Mouse (Mus musculus): ENCODE data around the gene Hsd17b11. TPM values are rescaled to one million over a fixed set of nuclear protein-coding genes. Genes with fewer than 3 reads are reported as not detected.
A peak's percentile ranks its signal among the peaks of the same experiment; 100 is the strongest.

Gene Hsd17b11
- 40.1 and 54.7 TPM in 2 replicates for total RNA-seq (2017)

- peak; percentile 86 for ATAC-seq (replicated peaks; ENCODE audit: low read depth, poor library complexity, severe bottlenecking)
These were observed at the start of gene Hsd17b11 for GRCm38 (mm10) chr5:104021597-104022378. TSS of gene Hsd17b11 (minus strand) at chr5:104021919.

- ATAC-seq (replicated peaks; ENCODE audit: low read depth, poor library complexity, severe bottlenecking): no peak
These were observed 49.3 kb upstream of the Hsd17b11 start for GRCm38 (mm10) chr5:104071048-104071447.

GRCm38 (mm10) chr5:104068751-104069150 lies 47.0 kb upstream of the Hsd17b11 start:
- ATAC-seq (replicated peaks; ENCODE audit: low read depth, poor library complexity, severe bottlenecking): peak; percentile 81

GRCm38 (mm10) chr5:104062773-104063551 lies 41.2 kb upstream of the Hsd17b11 start:
- peak; percentile 71; the same call in 1 of the 2 replicates for ATAC-seq (replicated peaks; ENCODE audit: low read depth, poor library complexity, severe bottlenecking)

- 0 out of 2 replicates have a peak, but pooled peaks have one; percentile 5 for ATAC-seq (replicated peaks; ENCODE audit: low read depth, poor library complexity, severe bottlenecking)
These were observed 40.4 kb upstream of the Hsd17b11 start for GRCm38 (mm10) chr5:104061936-104062772.

DNA sequence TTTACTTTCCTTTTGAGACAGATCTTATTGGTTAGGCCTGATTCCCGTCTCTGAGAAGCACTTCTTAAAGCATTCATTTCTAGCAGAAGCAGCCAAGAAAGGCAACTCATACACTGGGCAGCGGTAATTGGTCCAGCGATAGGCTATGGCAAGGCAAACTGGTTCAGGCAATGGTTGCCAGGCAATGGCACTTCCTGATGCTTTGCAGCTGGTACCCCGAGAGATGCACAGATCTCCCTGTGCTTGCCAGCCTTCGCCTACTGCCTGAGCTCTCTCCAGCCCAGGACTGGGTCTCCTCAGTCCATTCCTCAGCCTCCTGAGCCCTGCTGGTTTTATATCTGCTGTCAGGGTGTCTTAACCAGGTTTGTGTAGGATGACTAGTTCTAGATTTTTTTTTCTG lies 38.7 kb upstream of the Hsd17b11 start:
- ATAC-seq (replicated peaks; ENCODE audit: low read depth, poor library complexity, severe bottlenecking): no peak

DNA sequence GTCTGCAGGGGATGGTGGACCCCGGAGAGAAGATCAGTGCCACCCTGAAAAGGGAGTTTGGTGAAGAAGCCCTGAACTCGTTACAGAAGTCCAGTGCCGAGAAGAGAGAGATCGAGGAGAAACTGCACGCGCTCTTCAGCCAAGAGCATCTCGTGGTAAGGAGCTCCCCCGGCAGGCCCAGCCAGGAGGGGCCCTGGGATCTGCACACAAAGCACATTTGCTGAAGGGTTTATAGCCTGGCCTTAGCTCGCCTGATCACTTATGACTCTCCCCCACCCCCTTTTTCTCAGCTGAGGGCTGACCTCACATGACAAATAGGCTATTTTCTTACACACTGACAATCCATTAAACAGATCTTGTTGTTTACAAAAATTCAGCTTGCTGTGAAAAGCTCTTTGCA lies 37.9 kb upstream of the Hsd17b11 start:
- ATAC-seq (replicated peaks; ENCODE audit: low read depth, poor library complexity, severe bottlenecking): no peak

- peak; percentile 67 for ATAC-seq (replicated peaks; ENCODE audit: low read depth, poor library complexity, severe bottlenecking)
These were observed 36.3 kb upstream of the Hsd17b11 start for GRCm38 (mm10) chr5:104058021-104058420.

DNA sequence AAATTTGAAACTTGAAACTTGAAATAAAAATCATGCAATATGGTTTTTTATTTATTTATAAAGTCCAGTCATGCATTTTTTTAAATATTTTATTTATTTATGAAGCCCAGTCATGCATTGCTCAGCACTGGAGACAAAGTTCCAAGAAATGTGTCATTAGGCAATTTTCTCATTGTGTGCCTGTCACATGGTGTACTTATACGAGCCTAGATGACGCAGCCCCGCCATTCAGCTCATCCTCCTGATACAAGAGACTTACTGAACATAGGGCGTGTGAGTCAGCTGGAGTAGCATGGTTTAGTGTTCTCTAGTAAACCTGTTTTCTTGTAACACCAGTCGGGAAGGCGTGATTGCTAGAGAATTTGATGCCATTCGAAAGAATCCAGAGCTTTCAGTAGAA lies 34.6 kb upstream of the Hsd17b11 start:
- no peak for ATAC-seq (replicated peaks; ENCODE audit: low read depth, poor library complexity, severe bottlenecking)

- no peak for ATAC-seq (replicated peaks; ENCODE audit: low read depth, poor library complexity, severe bottlenecking)
These were observed 34.1 kb upstream of the Hsd17b11 start for GRCm38 (mm10) chr5:104055816-104056215.

- peak; percentile 40; the same call in 1 of the 2 replicates for ATAC-seq (replicated peaks; ENCODE audit: low read depth, poor library complexity, severe bottlenecking)
These were observed 33.2 kb upstream of the Hsd17b11 start for GRCm38 (mm10) chr5:104054938-104055337.

- peak; percentile 70 for ATAC-seq (replicated peaks; ENCODE audit: low read depth, poor library complexity, severe bottlenecking)
These were observed 31.2 kb upstream of the Hsd17b11 start for GRCm38 (mm10) chr5:104052956-104053355.

GRCm38 (mm10) chr5:104048139-104048538 lies 26.4 kb upstream of the Hsd17b11 start:
- ATAC-seq (replicated peaks; ENCODE audit: low read depth, poor library complexity, severe bottlenecking): no peak

- ATAC-seq (replicated peaks; ENCODE audit: low read depth, poor library complexity, severe bottlenecking): 0 out of 2 replicates have a peak, but pooled peaks have one; percentile 2
These were observed 25.7 kb upstream of the Hsd17b11 start for GRCm38 (mm10) chr5:104047200-104048105.

- peak; percentile 94 for ATAC-seq (replicated peaks; ENCODE audit: low read depth, poor library complexity, severe bottlenecking)
These were observed 24.8 kb upstream of the Hsd17b11 start, which contains the start of gene Nudt9 for GRCm38 (mm10) chr5:104046256-104047199. TSS of gene Nudt9 (plus strand) at chr5:104046306.

- no peak for ATAC-seq (replicated peaks; ENCODE audit: low read depth, poor library complexity, severe bottlenecking)
These were observed 22.0 kb upstream of the Hsd17b11 start for GRCm38 (mm10) chr5:104043704-104044103.

GRCm38 (mm10) chr5:104042906-104043305 lies 21.2 kb upstream of the Hsd17b11 start:
- ATAC-seq (replicated peaks; ENCODE audit: low read depth, poor library complexity, severe bottlenecking): no peak

All from common myeloid progenitor, adult 5-6 weeks (primary cell).